Comparison of ENCODE assay signal across 28 mouse cellular contexts in the genomic region with DNA sequence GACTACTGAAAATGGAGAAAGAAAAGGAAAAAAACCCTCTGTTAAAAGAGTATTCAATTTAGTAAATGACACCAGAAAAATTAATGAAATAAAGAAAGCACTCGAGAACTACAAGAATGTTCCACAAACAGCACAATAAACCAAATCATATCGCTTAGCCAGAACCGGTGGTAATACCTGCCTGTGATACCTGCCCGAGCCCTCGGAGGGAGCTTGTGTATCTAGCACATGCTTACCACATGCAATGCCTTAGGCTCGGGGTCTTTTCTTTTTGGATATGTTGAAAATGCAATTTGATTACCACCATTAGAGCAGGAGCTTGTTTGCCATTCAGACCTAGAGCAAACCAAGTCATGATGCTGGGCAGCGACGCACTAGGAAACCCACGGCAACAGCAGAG. TPM values are rescaled to one million over a fixed set of nuclear protein-coding genes. Genes with fewer than 3 reads are reported as not detected.
DNase-seq lines count a peak whose midpoint lies in the region; ATAC-seq and TF ChIP-seq lines count a peak whose summit lies in the region.
"Had no signal": no experiment of that assay in that cellular context is flagged by ENCODE, and none has a peak within 500 bp of the region (broad histone marks: within the 10 kb centered on the region; RNA-seq: fewer than 3 reads in every experiment).

No protein-coding gene starts in this region.

- no peaks in the 10 kb centered on the region for H3K4me1 ChIP-seq in heart, adult 2 months (ENCODE audit: control insufficient read depth, insufficient read depth, low read length)
- H3K4me1 ChIP-seq in heart, embryonic 11.5 days (ENCODE audit: control insufficient read depth, insufficient read depth, low read length), result no peaks in the 10 kb centered on the region
- no peaks in the 10 kb centered on the region for H3K4me1 ChIP-seq in thymus, adult 2 months (replicated peaks; ENCODE audit: control insufficient read depth, insufficient read depth, low read length)
- H3K4me1 ChIP-seq: forebrain, embryonic 10.5 days; forebrain, embryonic 13.5 days had no signal

- H3K4me3 ChIP-seq in heart, adult 2 months, result no peak overlapping the region
- no peak overlapping the region for H3K4me3 ChIP-seq in heart, embryonic 11.5 days (ENCODE audit: low read depth, low read length)
- H3K4me3 ChIP-seq in layer of hippocampus, adult 2 months, result no peak overlapping the region
- no peak overlapping the region for H3K4me3 ChIP-seq in thymus, adult 2 months (ENCODE audit: control insufficient read depth, insufficient read depth, low read length)
- H3K4me3 ChIP-seq: forebrain, embryonic 10.5 days; forebrain, embryonic 13.5 days; gastrocnemius, adult 2 months; heart, embryonic 13.5 days had no signal

- TF ChIP-seq EP300 in heart, adult 2 months (IDR thresholded peaks at IDR 0.05; ENCODE audit: insufficient read depth, low read depth, low read length), result no peak

- no peaks in the 10 kb centered on the region for H3K79me2 ChIP-seq in heart, adult 2 months (replicated peaks; ENCODE audit: control insufficient read depth, insufficient read depth, low read length)

- no peak overlapping the region for H3K9ac ChIP-seq in heart, adult 2 months (ENCODE audit: low read depth, low read length)
- no peak overlapping the region for H3K9ac ChIP-seq in heart, embryonic 11.5 days (ENCODE audit: low read depth, low read length)
- H3K9ac ChIP-seq: forebrain, embryonic 13.5 days; heart, embryonic 13.5 days; hindbrain, embryonic 14.5 days had no signal

- H3K4me2 ChIP-seq in heart, embryonic 11.5 days, result no peak overlapping the region
- H3K4me2 ChIP-seq: forebrain, embryonic 13.5 days; heart, embryonic 13.5 days; hindbrain, embryonic 14.5 days had no signal

- intact Hi-C loops in heart, adult 2 months (cut with DNase I), result no loop called here

- WGBS in heart, adult 2 months, result 94% methylated on average over 9 of the region's 9 CpGs
- 91% methylated on average over 9 of the region's 9 CpGs for WGBS in heart, embryonic 11.5 days (ENCODE audit: insufficient replicate concordance)
- WGBS in thymus, adult 2 months, result 97% methylated on average over 9 of the region's 9 CpGs

- DNase-seq in heart, adult 2 months, result no peak
- no peak for DNase-seq in layer of hippocampus, adult 2 months (ENCODE audit: low spot score in 2 of 2)
- no peak for DNase-seq in layer of hippocampus, adult 9-11 months
- peak; percentile 3 for DNase-seq in thymus, postnatal 25 days
- no peak for DNase-seq in thymus, adult 2 months
- no peak for DNase-seq in frontal cortex, adult 2 months (ENCODE audit: extremely low spot score in 1 of 2, low spot score in 1 of 2)
- DNase-seq: adrenal gland, adult 2 months; adrenal gland, postnatal 14 days; B cell, adult 2 months; cerebellum, adult 11 months; cerebellum, adult 8-10 months; gastrocnemius, adult 2 months; gastrocnemius, postnatal 14 days; heart, adult 11 months; heart, postnatal 14 days; heart, postnatal 4 days had no signal

- no peaks in the 10 kb centered on the region for H3K36me3 ChIP-seq in heart, adult 2 months (ENCODE audit: control insufficient read depth, insufficient read depth, low read length)
- peaks cover 52% of the 10 kb centered on the region for H3K36me3 ChIP-seq in heart, embryonic 11.5 days (ENCODE audit: control insufficient read depth, insufficient read depth, low read length)
- H3K36me3 ChIP-seq in thymus, adult 2 months (ENCODE audit: control insufficient read depth, insufficient read depth, low read length), result peaks cover 67% of the 10 kb centered on the region

- H3K9me3 ChIP-seq in heart, embryonic 11.5 days (replicated peaks; ENCODE audit: control insufficient read depth, low read length), result no peaks in the 10 kb centered on the region
- H3K9me3 ChIP-seq: forebrain, embryonic 10.5 days; forebrain, embryonic 13.5 days; heart, embryonic 13.5 days had no signal

- H3K27me3 ChIP-seq in heart, adult 2 months (ENCODE audit: control insufficient read depth, insufficient read depth, low read length), result no peaks in the 10 kb centered on the region
- H3K27me3 ChIP-seq in heart, embryonic 11.5 days (ENCODE audit: control insufficient read depth, insufficient read depth, low read length), result no peaks in the 10 kb centered on the region
- no peaks in the 10 kb centered on the region for H3K27me3 ChIP-seq in thymus, adult 2 months (ENCODE audit: control insufficient read depth, insufficient read depth, low read length)
- H3K27me3 ChIP-seq: CH12.LX; forebrain, embryonic 13.5 days; heart, embryonic 13.5 days had no signal

- ATAC-seq in heart, embryonic 11.5 days (replicated peaks; ENCODE audit: insufficient number of reproducible peaks, low FRiP score, low TSS enrichment), result no peak
- ATAC-seq: forebrain, embryonic 13.5 days; forebrain, embryonic 16.5 days; hindbrain, postnatal 0 days had no signal

- H3K27ac ChIP-seq in heart, adult 2 months, result no peak overlapping the region
- no peak overlapping the region for H3K27ac ChIP-seq in heart, embryonic 11.5 days (ENCODE audit: low read depth, low read length)
- no peak overlapping the region for H3K27ac ChIP-seq in layer of hippocampus, adult 2 months
- H3K27ac ChIP-seq in thymus, adult 2 months (ENCODE audit: control insufficient read depth, insufficient read depth, low read length), result no peak overlapping the region
- H3K27ac ChIP-seq: forebrain, embryonic 10.5 days; forebrain, embryonic 13.5 days; gastrocnemius, adult 2 months; heart, embryonic 13.5 days; hindbrain, embryonic 14.5 days; hindbrain, postnatal 0 days had no signal

- peak; percentile 23; the same call in 1 of the 2 replicates for TF ChIP-seq CTCF in heart, adult 2 months (IDR thresholded peaks at IDR 0.05)
- peak; percentile 55 for TF ChIP-seq CTCF in layer of hippocampus, adult 2 months (conservative IDR thresholded peaks at IDR 0.05)
- no peak for TF ChIP-seq CTCF in thymus, adult 2 months (IDR thresholded peaks at IDR 0.05; ENCODE audit: borderline replicate concordance, control insufficient read depth, extremely low read depth, insufficient read depth, low read length, poor library complexity)

- no peak for TF ChIP-seq POLR2A in heart, adult 2 months (IDR thresholded peaks at IDR 0.05; ENCODE audit: insufficient read depth, low read depth, low read length)
- no peak for TF ChIP-seq POLR2A in thymus, adult 2 months (IDR thresholded peaks at IDR 0.05; ENCODE audit: control insufficient read depth, extremely low read depth, insufficient read depth, low read length, poor library complexity)

RNA-seq across cellular contexts. Expression of gene Bdkrb1, which starts 33.7 kb away (rescaled TPM):
- total RNA-seq in heart, adult 2 months (2021), result not detected
- 0.10 TPM in 1 of 2 replicates, not detected in the other for polyA plus RNA-seq in heart, adult 2 months (2012; rRNA removed)
- polyA plus RNA-seq in heart, embryonic 11.5 days (2014; fragmentation: Nextera tagmentation; extraction: Ambion mirVana), result not detected in 2 replicates
- not detected for total RNA-seq in layer of hippocampus, adult 2 months (2021)
- 1.6 and 2.3 TPM in 2 replicates for polyA plus RNA-seq in thymus, adult 2 months (2012; rRNA removed)
- polyA plus RNA-seq in frontal cortex, adult 2 months (2012; rRNA removed), result not detected in 2 replicates
- total RNA-seq: adrenal gland, adult 2 months; adrenal gland, postnatal 4 days; gastrocnemius, postnatal 14 days; heart, postnatal 14 days; heart, postnatal 4 days; MEL had no signal
- polyA plus RNA-seq: forebrain, embryonic 10.5 days; forebrain, embryonic 13.5 days; forebrain, embryonic 16.5 days; heart, embryonic 13.5 days; heart, embryonic 16.5 days; hindbrain, embryonic 11.5 days; hindbrain, postnatal 0 days had no signal

RNA-seq across cellular contexts. Expression of gene Gskip, which starts 48.1 kb away (rescaled TPM):
- total RNA-seq in heart, adult 2 months (2021), result 1 to 10 TPM; 7.1 to 7.3 TPM
- polyA plus RNA-seq in heart, adult 2 months (2012; rRNA removed), result 7.1 and 10.9 TPM in 2 replicates
- polyA plus RNA-seq in heart, embryonic 11.5 days (2014; fragmentation: Nextera tagmentation; extraction: Ambion mirVana), result 27.4 and 27.7 TPM in 2 replicates
- total RNA-seq in layer of hippocampus, adult 2 months (2021), result 10 to 100 TPM; 25.3 to 26.7 TPM
- polyA plus RNA-seq in thymus, adult 2 months (2012; rRNA removed), result 12.2 and 12.6 TPM in 2 replicates
- polyA plus RNA-seq in frontal cortex, adult 2 months (2012; rRNA removed), result 19.4 and 19.9 TPM in 2 replicates

RNA-seq across cellular contexts. Expression of gene Atg2b, which starts 48.5 kb away (rescaled TPM):
- 10 to 100 TPM; 18.3 to 19.0 TPM for total RNA-seq in heart, adult 2 months (2021)
- polyA plus RNA-seq in heart, adult 2 months (2012; rRNA removed), result 9.2 and 17.7 TPM in 2 replicates
- 12.2 and 14.0 TPM in 2 replicates for polyA plus RNA-seq in heart, embryonic 11.5 days (2014; fragmentation: Nextera tagmentation; extraction: Ambion mirVana)
- 10 to 100 TPM; 44.2 to 47.7 TPM for total RNA-seq in layer of hippocampus, adult 2 months (2021)
- 25.6 and 28.3 TPM in 2 replicates for polyA plus RNA-seq in thymus, adult 2 months (2012; rRNA removed)
- 34.2 and 37.1 TPM in 2 replicates for polyA plus RNA-seq in frontal cortex, adult 2 months (2012; rRNA removed)
